8 mouse cellular contexts compared by ENCODE assay signal in the genomic region with DNA sequence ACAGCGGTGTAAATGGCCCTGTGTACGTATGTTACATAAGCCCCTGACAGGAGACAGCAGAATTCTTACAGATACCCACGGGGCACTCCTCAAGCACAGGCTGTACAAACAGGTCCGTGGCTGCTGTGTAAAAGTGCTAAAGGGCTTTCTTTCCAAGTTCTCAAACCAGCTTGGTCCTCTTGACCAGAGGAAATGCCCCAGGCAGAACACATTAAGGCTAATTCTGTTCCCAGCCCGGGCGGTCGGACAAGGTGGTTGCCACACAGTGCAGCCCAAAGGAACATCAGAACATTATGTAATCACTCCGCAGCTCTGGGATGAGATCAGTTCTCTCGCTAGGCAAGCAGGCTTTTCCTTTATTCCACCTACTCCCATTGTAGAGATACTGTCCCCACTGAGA. TPM values are rescaled to one million over a fixed set of nuclear protein-coding genes. Genes with fewer than 3 reads are reported as not detected.
DNase-seq lines count a peak whose midpoint lies in the region; ATAC-seq and TF ChIP-seq lines count a peak whose summit lies in the region.

No protein-coding gene starts in this region.

- H3K9ac ChIP-seq in hindbrain, embryonic 13.5 days, result peak overlapping the region; percentile 98
- H3K9ac ChIP-seq in hindbrain, embryonic 11.5 days (ENCODE audit: low read depth, low read length), result no peak overlapping the region
- peak overlapping the region; percentile 98 for H3K9ac ChIP-seq in hindbrain, postnatal 0 days (replicated peaks; ENCODE audit: low read length)

- no peak for DNase-seq in hindbrain, embryonic 11.5 days (ENCODE audit: low spot score)
- peak; percentile 91 for DNase-seq in cerebellum, adult 11-12 months
- DNase-seq in frontal cortex, postnatal 36 days (ENCODE audit: low spot score in 2 of 2), result peak; percentile 80 to 82
- DNase-seq in hindbrain, postnatal 0 days (ENCODE audit: low spot score), result peak; percentile 49
- peak; percentile 80 to 81 for DNase-seq in left cerebral cortex, adult 8-10 months (ENCODE audit: low spot score in 2 of 2)
- DNase-seq in natural killer cell, adult 2 months (ENCODE audit: low spot score in 2 of 2), result no peak

- H3K4me3 ChIP-seq in hindbrain, embryonic 13.5 days, result peak overlapping the region; percentile 91
- no peak overlapping the region for H3K4me3 ChIP-seq in hindbrain, embryonic 11.5 days (ENCODE audit: low read depth, low read length)
- H3K4me3 ChIP-seq in hindbrain, postnatal 0 days (ENCODE audit: low read length), result peak overlapping the region; percentile 99
- H3K4me3 ChIP-seq in macrophage (ENCODE audit: inconsistent target), result peak overlapping the region; percentile 66

- H3K9me3 ChIP-seq in hindbrain, embryonic 13.5 days, result no peaks in the 10 kb centered on the region
- H3K9me3 ChIP-seq in hindbrain, embryonic 11.5 days (ENCODE audit: control insufficient read depth, low read length), result no peaks in the 10 kb centered on the region
- no peaks in the 10 kb centered on the region for H3K9me3 ChIP-seq in hindbrain, postnatal 0 days (ENCODE audit: low read length)

- H3K4me2 ChIP-seq in hindbrain, embryonic 13.5 days, result peak overlapping the region; percentile 61
- H3K4me2 ChIP-seq in hindbrain, embryonic 11.5 days (replicated peaks; ENCODE audit: low read depth, low read length), result no peak overlapping the region
- H3K4me2 ChIP-seq in hindbrain, postnatal 0 days (ENCODE audit: low read depth, low read length), result peak overlapping the region; percentile 74

- peaks cover 81% of the 10 kb centered on the region for H3K79me2 ChIP-seq in macrophage (ENCODE audit: inconsistent target)

- TF ChIP-seq CTCF in hindbrain, postnatal 0 days (IDR thresholded peaks at IDR 0.05; ENCODE audit: low read depth), result no peak

- H3K27ac ChIP-seq in hindbrain, embryonic 13.5 days, result peak overlapping the region; percentile 44
- no peak overlapping the region for H3K27ac ChIP-seq in hindbrain, embryonic 11.5 days (ENCODE audit: low read depth, low read length)
- H3K27ac ChIP-seq in hindbrain, postnatal 0 days, result peak overlapping the region; percentile 37
- H3K27ac ChIP-seq in macrophage, result peak overlapping the region; percentile 66

- WGBS in hindbrain, embryonic 13.5 days, result 53% methylated on average over 9 of the region's 9 CpGs
- WGBS in hindbrain, embryonic 11.5 days, result 70% methylated on average over 9 of the region's 9 CpGs
- WGBS in hindbrain, postnatal 0 days, result 24% methylated on average over 9 of the region's 9 CpGs
- WGBS in macrophage (ENCODE audit: missing documents), result 13% methylated on average over 9 of the region's 9 CpGs

- no peaks in the 10 kb centered on the region for H3K27me3 ChIP-seq in hindbrain, embryonic 13.5 days
- H3K27me3 ChIP-seq in hindbrain, embryonic 11.5 days (ENCODE audit: control insufficient read depth, insufficient read depth, low read length), result no peaks in the 10 kb centered on the region
- no peaks in the 10 kb centered on the region for H3K27me3 ChIP-seq in hindbrain, postnatal 0 days (ENCODE audit: insufficient read depth, low read length)

- H3K36me3 ChIP-seq in hindbrain, embryonic 13.5 days, result peaks cover 10% of the 10 kb centered on the region
- no peaks in the 10 kb centered on the region for H3K36me3 ChIP-seq in hindbrain, embryonic 11.5 days (ENCODE audit: control insufficient read depth, insufficient read depth, low read length)
- peaks cover 3% of the 10 kb centered on the region; the same call in 1 of the 2 replicates for H3K36me3 ChIP-seq in hindbrain, postnatal 0 days (ENCODE audit: insufficient read depth, low read length)
- H3K36me3 ChIP-seq in macrophage (ENCODE audit: inconsistent target), result peaks cover 28% of the 10 kb centered on the region

- peaks cover 38% of the 10 kb centered on the region for H3K4me1 ChIP-seq in hindbrain, embryonic 13.5 days (replicated peaks)
- no peaks in the 10 kb centered on the region for H3K4me1 ChIP-seq in hindbrain, embryonic 11.5 days (replicated peaks; ENCODE audit: control insufficient read depth, insufficient read depth, low read length)
- peaks cover 13% of the 10 kb centered on the region for H3K4me1 ChIP-seq in hindbrain, postnatal 0 days (ENCODE audit: insufficient read depth, low read length)

- ATAC-seq in hindbrain, embryonic 13.5 days (ENCODE audit: low FRiP score), result no peak
- ATAC-seq in hindbrain, embryonic 11.5 days (ENCODE audit: low FRiP score), result no peak
- ATAC-seq in hindbrain, postnatal 0 days, result 0 out of 2 replicates have a peak, but pooled peaks have one; percentile 8

RNA-seq across cellular contexts. Expression of a gene that starts 2.4 kb away (rescaled TPM):
- polyA plus RNA-seq in hindbrain, embryonic 13.5 days (2015; fragmentation: Nextera tagmentation; extraction: Ambion mirVana), result 592 and 627 TPM in 2 replicates
- polyA plus RNA-seq in hindbrain, embryonic 11.5 days (2014; fragmentation: Nextera tagmentation; extraction: Ambion mirVana), result 379 and 387 TPM in 2 replicates
- 446 TPM in 2 replicates for total RNA-seq in hindbrain, postnatal 0 days (2014; rRNA removed)
- polyA plus RNA-seq in hindbrain, postnatal 0 days (2015; fragmentation: Nextera tagmentation; extraction: Ambion mirVana), result 1,059 and 1,161 TPM in 2 replicates
- total RNA-seq in left cerebral cortex, adult 8-10 months (2022), result 100 to 1,000 TPM; 726 to 856 (median 801) TPM
- 100 to 1,000 TPM in 25 of 26 experiments, 10 to 100 TPM in 1; 99.9 to 715 (median 297) TPM for total RNA-seq in macrophage (2018; cell fraction: chromatin; rRNA removed)
- total RNA-seq in macrophage (2018; cell fraction: cytosol; rRNA removed), result 1,000 to 10,000 TPM; 2,781 to 4,191 (median 3,475) TPM
- 1,000 to 10,000 TPM in 24 of 26 experiments, 100 to 1,000 TPM in 2; 559 to 2,630 (median 1,649) TPM for total RNA-seq in macrophage (2018; cell fraction: nucleus; rRNA removed)
- 3,192 to 6,999 TPM (median 6,128 TPM) in 3 replicates for polyA plus RNA-seq in macrophage (2018)

RNA-seq across cellular contexts. Expression of a gene that starts 57.1 kb away (rescaled TPM):
- polyA plus RNA-seq in hindbrain, embryonic 13.5 days (2015; fragmentation: Nextera tagmentation; extraction: Ambion mirVana), result 21.8 and 22.4 TPM in 2 replicates
- polyA plus RNA-seq in hindbrain, embryonic 11.5 days (2014; fragmentation: Nextera tagmentation; extraction: Ambion mirVana), result 37.8 and 43.0 TPM in 2 replicates
- total RNA-seq in hindbrain, postnatal 0 days (2014; rRNA removed), result 23.9 and 31.8 TPM in 2 replicates
- polyA plus RNA-seq in hindbrain, postnatal 0 days (2015; fragmentation: Nextera tagmentation; extraction: Ambion mirVana), result 18.1 and 19.6 TPM in 2 replicates
- total RNA-seq in left cerebral cortex, adult 8-10 months (2022), result 10 to 100 TPM; 24.2 to 33.1 (median 29.2) TPM
- total RNA-seq in macrophage (2018; cell fraction: chromatin; rRNA removed), result 100 to 1,000 TPM in 20 of 26 experiments, 10 to 100 TPM in 6; 39.3 to 393 (median 236) TPM
- 10 to 100 TPM; 30.1 to 61.9 (median 50.8) TPM for total RNA-seq in macrophage (2018; cell fraction: cytosol; rRNA removed)
- total RNA-seq in macrophage (2018; cell fraction: nucleus; rRNA removed), result 100 to 1,000 TPM in 13 of 26 experiments, 10 to 100 TPM in 13; 34.5 to 216 (median 98.5) TPM
- 35.4 to 48.6 TPM (median 40.6 TPM) in 3 replicates for polyA plus RNA-seq in macrophage (2018)

Comparison
In these comparisons a context has a peak if more than half of its experiments do, and no peak if none do; other contexts are left out.
1. DNase-seq: peak in cerebellum, adult 11-12 months (single experiment), frontal cortex, postnatal 36 days (2 of 2), hindbrain, postnatal 0 days (single experiment) and left cerebral cortex, adult 8-10 months (2 of 2); none in hindbrain, embryonic 11.5 days (single experiment) and natural killer cell, adult 2 months (0 of 2).